Mouse (Mus musculus): Measurements from ENCODE around the gene Gjb6. TPM values are rescaled to one million over a fixed set of nuclear protein-coding genes. Genes with fewer than 3 reads are reported as not detected.

Gene Gjb6
- polyA plus RNA-seq, 1 experiment from 2014 or later: 0.11 TPM

Other genes with a start within 250 kb of the Gjb6 start
- 32.0 and 33.6 TPM in 2 replicates for gene Zmym2, start 247.0 kb downstream of the Gjb6 start, polyA plus RNA-seq (2014; fragmentation: Nextera tagmentation; extraction: Ambion mirVana)
- 6.4 and 6.8 TPM in 2 replicates for gene Gja3, start 75.5 kb downstream of the Gjb6 start, polyA plus RNA-seq (2014; fragmentation: Nextera tagmentation; extraction: Ambion mirVana)
- 0.96 and 1.2 TPM in 2 replicates for gene Gjb2, start 28.9 kb downstream of the Gjb6 start, polyA plus RNA-seq (2014; fragmentation: Nextera tagmentation; extraction: Ambion mirVana)
- not detected in 2 replicates for gene Gm4491, start 17.7 kb downstream of the Gjb6 start, polyA plus RNA-seq (2014; fragmentation: Nextera tagmentation; extraction: Ambion mirVana)

All from heart, embryonic 11.5 days (tissue).